Mouse (Mus musculus): ENCODE measurements around the gene Isoc2a.
"Not testable (repeated sequence)": the region's sequence is repeated elsewhere in the genome, so short reads cannot be mapped to it uniquely, and the experiment has no call there.

Gene Isoc2a

DNA sequence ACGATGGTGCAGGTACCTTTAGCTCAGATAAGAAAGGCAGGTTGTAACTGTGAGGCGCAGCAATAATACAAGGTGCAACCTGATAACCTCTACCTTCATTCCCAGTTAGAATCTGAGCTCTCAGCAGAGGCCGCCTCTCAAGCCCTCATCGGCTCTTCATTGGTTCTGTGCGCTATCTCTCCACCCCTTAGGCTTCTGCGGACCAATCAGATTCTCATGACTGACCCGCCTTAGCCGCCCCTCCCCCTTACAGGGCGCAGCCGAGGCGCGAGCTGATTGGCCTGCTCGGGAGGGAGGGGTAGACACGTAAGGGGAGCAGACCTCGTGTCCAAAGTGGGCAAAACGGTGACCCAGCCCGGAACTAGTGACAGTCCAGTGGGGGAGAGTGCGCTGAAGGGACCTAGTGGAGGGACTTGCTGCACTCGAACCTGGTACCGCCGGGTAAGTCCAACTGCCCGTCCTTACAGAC lies at the start of gene Isoc2a:
Gene Isoc2a, plus strand, starts transcription at position 401 of the 469 bp plus-strand sequence.
- DNase-seq (ENCODE audit: low read depth, low spot score) = peak; percentile 99

DNA sequence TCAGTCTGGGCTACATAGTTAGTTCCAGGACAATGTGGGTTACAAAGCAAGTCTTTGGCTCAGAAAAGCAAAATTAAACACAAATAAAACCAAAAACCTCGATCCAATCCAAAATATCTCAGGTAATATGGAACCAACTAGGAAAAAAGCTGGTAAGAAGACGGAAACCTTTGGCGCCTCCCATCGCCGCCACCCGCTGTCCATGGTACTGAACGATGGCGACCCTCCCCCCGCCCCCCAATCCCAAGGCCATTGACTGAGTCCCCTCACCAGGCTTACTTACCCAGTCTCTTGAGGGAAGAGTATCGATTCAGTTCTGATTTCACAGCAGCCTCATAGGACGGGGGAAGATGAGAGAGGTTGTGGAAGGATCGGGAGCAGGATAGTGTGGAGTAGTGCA lies 46.5 kb upstream of the Isoc2a start:
- no peak for DNase-seq (ENCODE audit: low read depth, low spot score)

DNA sequence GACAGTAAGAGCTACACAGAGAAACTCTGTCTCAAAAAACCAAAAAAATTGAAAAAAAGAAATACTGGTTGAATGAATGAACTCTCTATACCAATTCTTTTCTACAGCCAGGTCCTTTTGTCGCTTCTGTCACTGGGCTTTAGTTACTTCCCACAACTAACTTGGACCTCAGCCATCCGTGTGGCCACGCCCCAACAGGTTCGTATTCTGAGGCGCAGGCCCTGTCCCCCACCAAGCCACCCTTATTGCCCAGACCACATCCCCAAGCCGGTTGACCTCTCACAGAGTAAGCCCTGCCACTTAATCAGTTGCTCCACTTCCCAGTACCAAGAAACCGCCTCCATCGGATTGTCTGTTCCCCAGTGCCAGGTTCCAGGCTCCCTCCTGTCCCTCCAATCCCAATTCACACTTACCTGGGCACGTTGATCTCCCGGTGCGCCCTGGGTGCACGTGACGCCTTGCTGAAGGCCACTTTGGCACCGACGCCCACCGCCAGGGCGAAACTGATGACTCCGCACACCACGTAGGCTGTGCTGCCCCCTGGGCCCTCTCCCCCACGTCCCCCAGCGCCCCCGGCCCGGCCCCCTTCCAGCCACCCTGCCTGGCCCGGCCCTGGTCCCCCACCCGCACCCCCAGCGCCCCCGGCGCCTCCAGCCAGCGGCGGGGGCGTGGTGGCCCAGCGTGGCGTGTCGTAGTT lies 41.2 kb upstream of the Isoc2a start:
- DNase-seq (ENCODE audit: low read depth, low spot score) = no peak

DNA sequence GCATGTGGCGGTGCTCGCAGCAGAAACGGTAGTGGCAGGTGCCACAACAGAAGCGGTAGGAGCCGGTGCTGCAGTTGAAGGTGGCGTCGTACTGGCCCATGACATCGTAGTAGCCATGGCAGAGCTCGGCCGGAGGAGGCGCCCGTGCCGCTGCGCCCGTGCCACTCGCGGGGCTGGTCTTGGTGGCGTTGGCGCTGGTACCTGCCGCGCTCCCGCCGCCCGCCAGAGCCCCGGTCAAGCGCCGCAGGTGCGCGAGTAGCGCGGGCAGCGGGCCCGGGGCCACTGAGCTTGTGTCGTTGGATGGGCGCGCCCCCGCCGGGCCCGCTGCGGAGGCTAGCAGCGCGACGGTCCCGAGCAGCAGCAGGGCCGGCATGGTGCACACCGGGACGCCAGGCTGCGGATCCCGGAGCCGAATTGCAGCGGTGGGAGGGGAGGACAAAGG lies 40.6 kb upstream of the Isoc2a start:
- peak; percentile 23 for DNase-seq (ENCODE audit: low read depth, low spot score)

DNA sequence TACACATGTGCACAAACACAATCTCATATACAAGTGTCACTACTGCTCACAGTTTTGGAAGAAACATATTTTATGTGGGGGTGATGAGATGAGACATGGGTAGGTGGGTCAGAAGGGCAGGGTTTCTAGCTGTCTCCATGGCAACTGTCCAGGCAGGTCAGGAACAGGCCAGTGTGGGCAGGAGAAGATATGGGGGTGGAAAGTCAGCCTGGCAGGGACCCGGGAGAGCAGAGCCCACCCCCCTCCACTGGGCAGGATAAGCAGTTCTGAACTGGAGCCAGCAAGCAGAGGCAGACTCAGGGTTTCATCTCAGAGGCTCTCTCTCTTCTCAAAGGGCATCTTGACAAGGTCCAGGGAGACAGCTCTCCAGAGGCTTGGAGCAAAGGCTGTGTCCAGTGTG lies 39.3 kb upstream of the Isoc2a start:
- no peak for DNase-seq (ENCODE audit: low read depth, low spot score)

DNA sequence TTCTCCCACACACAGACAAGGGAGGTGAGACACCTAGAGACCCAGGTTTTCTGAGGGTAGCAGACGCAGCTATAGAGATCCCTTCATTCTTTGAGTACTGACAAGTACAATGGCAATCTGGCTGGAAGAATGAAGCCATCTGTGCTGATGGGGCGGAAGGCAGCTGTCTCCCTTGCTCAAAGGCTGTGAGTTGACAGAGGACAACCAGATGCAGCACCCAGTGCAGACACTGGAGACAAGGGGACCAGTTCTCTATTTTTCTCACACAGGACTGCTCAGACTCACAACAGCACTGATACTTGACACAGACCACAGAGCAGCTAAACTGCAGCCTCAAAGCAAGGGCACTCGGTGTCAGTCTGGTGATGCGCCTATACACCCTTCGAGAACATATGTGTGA lies 34.9 kb upstream of the Isoc2a start:
- DNase-seq (ENCODE audit: low read depth, low spot score) = no peak

DNA sequence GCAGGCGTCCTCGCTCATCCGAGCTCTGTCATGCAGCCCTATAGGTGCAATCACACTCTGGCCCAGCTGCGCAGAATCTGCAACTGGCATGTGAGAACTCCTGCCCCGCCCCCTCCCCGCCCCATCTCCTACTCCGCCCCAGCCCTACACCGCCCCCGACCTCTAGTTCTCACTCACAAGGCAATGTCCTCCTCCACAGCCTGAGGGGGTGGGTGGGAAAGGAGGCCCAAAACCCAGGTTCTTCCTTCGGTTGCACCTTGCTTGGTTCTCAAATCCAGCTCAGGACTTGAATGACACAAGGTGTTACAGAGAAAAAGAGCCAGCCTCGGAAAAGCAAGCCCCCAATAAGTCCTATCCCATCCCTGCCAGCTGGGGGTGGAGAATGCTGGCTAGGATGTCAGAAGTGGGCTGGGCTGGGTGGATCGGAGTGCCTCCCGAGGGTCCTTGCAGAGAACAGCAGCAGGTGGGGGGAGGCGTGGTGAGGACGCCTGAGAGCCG lies 34.3 kb upstream of the Isoc2a start:
- DNase-seq (ENCODE audit: low read depth, low spot score) = no peak

DNA sequence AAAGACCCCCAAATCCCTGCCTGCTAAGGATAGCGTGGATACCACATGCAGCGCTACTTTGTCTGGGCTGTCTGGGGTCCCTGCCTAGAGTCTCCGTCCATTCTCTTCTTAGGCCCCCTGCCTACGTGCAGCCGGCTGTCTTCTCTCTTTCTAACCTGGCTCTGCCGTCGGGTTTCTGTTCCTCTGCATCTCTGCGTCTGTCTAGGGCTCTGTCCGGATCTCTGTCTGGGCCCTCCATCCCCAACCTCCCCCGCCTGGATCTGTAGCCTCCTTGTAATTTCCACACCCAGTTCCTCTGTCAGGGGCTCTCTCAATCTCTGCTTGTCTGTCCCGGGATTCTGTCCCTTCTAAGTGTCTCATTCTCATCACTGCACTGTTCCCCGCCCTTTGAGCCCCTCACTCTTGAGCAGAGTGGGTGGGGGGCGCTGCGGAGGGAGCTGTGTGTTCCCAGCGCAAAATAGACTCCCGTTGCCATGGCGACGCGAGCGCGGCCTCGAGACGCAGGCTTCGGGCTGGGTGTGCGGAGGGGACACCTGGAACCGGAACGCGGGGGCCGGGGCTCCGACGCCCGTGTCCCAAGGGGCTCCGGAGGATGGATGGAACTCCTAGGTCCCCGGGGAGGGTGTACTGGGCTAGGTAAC lies 33.2 kb upstream of the Isoc2a start:
- DNase-seq (ENCODE audit: low read depth, low spot score) = no peak

DNA sequence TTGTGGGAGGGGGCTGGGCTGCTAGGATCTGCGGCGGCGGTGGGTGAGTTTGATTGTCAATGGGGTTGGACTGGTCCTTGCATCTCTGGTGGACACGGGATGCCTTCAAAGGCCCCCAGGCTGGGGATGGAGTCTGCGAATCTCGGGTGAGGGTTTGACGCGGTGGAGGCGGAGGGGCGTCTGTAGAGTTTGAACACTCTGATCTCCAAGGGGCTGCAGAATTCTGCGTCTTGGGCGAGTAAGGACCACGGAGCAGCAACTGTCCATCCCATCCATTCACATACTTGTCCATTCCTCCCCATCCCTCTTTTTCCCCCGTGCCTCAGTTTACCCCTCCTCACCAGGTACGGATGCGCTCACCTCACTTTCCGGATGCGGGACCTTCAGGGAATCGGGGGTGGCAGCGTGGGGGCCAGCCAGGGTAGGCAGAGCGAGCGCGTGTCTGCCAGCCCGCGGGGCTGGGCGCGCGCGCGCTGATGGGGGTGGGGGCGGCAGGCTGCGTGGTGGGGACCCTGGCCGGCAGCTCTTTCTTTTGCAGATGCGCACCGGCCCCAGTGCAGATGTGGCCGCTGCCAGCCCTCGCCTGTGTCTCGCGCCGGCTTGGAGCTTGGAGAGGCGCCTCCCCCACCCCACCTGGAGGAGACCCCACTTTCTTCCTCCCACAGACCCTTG lies 32.6 kb upstream of the Isoc2a start, which contains the start of gene Shisa7:
Gene Shisa7, minus strand, starts transcription at position 452 of the 672 bp plus-strand sequence.
- DNase-seq (ENCODE audit: low read depth, low spot score) = no peak

DNA sequence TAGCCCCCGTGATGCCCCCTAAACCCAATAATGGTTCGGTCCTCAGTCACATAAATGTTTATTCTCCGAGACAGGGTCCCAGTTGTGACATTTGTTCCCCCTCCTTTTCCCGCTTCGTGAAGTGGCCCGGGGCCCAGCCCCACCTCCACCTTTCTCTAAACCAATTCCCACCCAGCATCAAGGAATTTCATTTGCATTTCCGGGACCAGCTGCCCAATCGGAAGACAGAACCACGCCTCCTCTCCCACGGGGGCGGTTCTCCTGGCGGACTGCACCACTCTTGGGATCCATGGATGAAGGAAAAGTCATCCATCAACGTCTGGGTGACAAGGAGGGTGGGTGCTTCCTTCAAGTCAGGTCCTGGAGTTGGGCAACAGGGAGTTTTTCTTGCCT lies 32.0 kb upstream of the Isoc2a start:
- DNase-seq (ENCODE audit: low read depth, low spot score) = no peak

DNA sequence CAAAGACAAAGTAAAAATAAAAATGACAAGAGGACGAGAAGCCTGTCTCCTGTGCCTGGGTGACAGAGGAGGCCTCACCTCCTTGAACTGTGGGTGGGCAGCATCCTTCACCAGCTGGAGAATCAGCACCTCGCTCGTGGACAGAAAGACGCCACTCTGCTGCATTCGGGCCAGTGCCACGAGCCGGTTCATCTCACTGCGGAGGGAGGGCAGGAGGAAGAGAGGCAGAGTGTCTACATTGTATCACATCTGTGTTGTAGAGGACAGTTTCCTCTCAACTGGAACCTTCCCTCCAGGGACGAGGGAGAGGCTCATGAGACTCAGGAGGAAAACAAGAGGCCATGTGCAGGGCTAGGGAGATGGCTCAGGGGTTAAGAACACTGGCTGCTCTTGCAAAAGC lies 27.6 kb upstream of the Isoc2a start:
- DNase-seq (ENCODE audit: low read depth, low spot score) = no peak

DNA sequence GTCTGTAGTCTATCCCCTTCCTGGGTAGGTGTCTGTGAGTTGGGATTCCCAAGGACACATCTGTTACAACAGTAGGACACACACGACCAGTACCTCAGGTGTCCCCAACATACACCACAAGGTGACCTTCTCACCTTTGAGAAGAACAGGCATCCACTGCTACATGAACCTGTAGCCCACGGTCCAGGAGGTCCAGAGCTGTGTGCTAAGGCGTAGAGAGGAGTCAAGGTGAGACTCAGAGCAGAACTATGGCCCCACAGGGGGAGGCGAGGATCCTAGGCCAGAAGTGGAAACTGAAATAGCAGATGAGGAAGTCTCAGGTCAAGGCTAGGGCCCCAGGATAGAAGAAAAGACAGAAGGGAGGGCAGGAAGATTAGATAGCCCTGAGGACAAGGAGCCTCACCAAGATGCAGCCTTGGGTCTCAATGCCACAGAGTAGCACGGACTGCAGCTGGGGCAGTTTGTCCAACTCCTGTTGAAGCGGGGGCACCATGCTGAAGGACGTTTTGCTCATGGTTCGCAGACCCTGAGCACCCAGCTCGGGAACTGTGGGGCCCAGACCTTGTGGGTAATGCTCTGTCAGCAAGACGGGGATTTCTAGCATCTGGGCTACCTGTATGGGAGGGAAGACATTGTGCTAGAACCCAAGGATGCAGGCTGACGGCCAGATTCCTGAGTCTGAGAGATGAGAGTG lies 26.2 kb upstream of the Isoc2a start:
- DNase-seq (ENCODE audit: low read depth, low spot score) = no peak

DNA sequence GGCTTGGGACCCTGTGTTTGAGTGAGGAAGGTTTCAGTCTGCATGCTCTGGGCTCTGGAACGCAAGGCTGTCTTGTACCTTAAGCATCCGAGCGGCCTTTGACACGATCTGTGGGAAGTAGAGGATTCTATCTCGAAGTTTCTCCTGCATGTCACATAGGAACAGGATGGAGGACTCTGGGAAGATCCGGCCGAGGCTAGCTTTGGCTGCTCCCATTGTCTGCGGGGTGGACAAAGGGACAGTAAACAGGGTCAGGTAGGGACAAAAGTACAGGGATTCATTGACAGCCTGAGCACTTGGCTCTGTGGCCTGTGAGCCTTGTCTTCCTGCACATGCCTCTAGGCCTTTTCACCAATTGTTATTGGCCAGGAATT lies 25.7 kb upstream of the Isoc2a start:
- DNase-seq (ENCODE audit: low read depth, low spot score) = no peak

DNA sequence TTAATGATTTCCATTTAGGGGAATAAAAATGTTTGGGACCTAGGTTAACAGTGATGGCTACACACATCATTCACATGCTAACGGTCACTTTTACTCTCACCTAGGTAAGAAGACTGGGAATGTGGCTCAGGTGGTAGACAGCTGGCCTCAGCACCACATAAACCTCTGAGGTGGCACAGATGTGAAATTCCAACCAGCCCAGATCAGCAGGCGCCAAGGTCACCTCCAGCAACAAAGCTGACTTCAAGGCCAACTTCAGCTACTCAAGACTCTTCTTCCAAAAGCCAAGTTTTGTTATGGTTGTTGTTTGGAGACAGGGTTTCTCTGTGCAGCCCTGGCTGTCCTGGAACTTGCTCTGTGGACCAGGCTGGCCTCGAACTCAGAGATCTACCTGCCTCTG lies 23.3 kb upstream of the Isoc2a start:
- DNase-seq (ENCODE audit: low read depth, low spot score) = no peak

DNA sequence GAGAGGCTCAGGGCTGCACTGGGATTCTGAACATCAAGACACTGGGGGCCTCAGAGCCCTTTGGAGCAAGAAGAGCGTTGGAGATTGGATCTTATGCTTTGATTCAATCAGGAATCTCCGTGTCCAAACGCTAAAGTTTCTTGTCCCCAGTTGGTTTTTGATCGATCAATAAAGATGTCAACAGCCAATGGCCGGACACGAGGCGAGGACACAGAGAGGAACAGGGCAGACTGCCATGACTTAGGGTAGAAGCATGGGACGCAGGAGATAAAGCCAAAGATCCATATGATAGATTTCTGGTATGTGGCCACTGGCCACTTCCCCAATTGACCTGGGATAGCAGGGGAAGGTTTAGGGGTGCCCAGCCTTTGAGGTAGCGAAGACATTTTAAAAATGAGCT lies 20.4 kb upstream of the Isoc2a start:
- no peak for DNase-seq (ENCODE audit: low read depth, low spot score)

DNA sequence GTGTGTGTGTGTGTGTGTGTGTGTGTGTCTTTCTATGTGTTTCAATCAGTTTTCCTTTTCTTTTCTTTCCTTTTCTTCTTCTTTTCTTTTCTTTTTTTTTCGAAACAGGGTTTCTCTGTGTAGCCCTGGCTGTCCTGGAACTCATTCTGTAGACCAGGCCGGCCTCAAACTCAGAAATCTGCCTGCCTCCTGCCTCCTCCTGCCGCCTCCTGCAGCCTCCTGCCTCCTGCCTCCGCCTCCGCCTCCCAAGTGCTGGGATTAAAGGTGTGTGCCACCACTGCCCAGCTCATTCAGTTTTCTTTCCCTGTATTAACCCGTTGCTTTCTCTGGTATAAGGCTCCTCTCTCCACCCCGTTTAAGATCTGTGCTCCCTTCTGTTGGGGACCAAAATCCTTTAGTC lies 19.6 kb upstream of the Isoc2a start:
- DNase-seq (ENCODE audit: low read depth, low spot score) = no peak

DNA sequence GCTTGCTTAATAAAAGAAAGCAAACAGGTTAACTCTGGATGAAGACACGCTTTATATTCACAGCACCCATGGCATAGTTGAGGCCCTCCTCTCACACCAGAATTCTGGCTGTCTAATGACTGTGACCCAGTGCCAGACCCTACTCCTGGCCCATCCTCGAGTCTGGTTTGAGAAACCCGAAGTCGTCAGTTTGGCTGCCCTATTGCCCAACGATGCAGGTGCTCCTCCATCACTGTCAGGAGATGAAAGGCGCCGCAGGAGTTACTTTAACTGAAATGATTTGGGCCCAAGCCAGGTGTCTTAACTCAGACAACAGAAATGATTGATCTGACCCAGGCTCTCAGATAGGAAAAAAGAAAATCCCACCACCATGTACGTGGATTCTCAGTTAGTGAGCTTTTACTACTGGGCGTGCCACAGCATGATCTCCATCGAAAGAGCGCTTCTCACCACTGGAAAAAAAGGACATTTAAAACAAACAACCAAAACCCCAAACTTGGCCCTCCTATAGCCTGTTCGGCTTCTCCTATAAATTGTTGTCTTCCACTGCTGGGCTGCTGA lies 17.5 kb upstream of the Isoc2a start:
- no peak for DNase-seq (ENCODE audit: low read depth, low spot score)

DNA sequence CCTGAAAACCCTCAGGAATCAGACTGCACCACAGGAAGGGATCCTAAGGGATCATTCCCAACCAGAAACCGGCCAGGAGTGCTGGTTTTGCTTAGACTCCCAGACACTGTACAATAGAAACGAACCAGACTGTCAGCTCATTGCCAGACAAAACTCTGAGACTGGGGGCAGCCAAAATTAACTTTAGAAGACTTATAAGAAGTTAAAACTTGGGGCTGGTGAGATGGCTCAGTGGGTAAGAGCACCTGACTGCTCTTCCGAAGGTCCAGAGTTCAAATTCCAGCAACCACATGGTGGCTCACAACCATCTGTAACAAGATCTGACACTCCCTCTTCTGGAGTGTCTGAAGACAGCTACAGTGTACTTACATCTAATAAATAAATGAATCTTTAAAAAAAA lies 16.0 kb upstream of the Isoc2a start:
- DNase-seq (ENCODE audit: low read depth, low spot score) = not testable (repeated sequence)

DNA sequence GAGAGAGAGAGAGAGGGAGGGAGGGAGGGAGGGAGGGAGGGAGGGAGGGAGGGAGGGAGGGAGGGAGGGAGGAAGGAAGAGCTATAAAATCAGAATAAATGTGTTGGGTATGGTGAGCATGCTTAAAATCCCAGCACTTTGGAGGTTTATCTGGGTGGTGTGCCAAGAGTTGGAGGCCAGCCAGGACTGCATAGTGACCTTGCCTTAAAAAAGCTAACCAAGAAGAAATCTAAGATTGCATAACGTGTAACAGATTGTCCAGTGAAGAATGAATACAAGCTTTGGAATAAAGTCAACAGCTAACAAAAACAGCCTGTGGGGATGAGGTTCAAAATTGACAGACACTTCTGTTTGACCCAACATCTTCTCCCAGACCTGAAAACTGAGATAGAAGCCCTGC lies 13.9 kb upstream of the Isoc2a start:
- DNase-seq (ENCODE audit: low read depth, low spot score) = peak; percentile 78

DNA sequence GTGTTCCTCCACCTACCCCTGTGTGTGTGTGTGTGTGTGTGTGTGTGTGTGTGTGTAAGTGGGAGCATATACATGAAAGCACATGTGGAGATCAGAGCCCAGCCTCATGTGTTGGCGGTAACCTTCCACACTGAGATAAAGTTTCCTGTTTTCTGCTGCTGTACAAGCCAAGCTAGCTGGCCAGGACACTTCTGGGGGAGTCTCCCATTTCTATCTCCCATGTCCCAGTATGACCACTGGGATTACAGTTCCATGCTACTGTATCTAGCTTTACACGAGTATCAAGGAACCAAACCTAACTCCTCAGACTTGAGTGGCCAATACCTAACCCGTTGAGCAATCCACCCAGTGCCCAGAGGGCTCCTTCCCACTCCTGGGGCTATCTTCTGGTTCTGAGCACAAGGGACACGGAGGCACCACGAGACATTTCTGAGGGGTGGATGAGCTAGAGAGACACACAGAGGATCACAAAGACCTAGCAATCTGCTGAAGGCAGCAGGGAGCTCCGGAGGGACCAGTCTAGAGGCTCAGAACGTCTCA lies 13.3 kb upstream of the Isoc2a start:
- no peak for DNase-seq (ENCODE audit: low read depth, low spot score)

DNA sequence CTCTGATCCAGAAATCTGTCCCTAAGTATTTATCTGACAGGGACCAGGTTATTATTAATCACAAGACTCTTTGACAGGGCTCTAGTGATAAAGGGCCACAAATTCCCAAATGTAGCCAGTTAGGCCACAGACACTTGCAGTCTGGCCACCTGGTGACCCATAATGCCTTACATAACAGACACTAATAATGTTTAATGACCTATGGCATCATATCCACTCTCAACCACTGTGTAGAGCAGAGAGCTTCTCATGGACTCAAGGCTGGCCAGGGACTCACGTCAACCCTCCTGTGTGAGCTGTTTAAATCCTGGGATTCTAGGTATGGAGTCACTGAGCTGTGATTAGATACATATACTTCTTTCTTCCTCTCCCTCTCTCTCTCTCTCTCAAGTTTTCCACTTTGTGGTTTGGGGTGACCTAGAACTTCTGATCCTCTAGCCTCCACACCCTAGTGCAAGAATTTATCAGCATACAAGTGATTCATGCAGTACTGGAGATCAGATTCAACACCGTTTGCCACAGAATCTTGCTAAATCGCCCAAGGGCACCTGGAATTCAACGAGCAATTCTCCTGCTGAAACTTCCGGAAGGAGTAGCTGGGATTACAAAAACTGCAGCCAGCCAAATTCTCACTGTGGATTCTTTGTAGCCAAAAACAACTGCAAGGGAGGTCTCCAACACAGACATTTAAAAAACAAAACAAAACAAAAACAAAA lies 12.7 kb upstream of the Isoc2a start:
- no peak for DNase-seq (ENCODE audit: low read depth, low spot score)
